Mouse (Mus musculus): ENCODE measurements around the gene Serpina3f.
A peak's percentile ranks its signal among the peaks of the same experiment; 100 is the strongest.
"Not testable (repeated sequence)": the region's sequence is repeated elsewhere in the genome, so short reads cannot be mapped to it uniquely, and the experiment has no call there.

The Serpina3f gene

DNA sequence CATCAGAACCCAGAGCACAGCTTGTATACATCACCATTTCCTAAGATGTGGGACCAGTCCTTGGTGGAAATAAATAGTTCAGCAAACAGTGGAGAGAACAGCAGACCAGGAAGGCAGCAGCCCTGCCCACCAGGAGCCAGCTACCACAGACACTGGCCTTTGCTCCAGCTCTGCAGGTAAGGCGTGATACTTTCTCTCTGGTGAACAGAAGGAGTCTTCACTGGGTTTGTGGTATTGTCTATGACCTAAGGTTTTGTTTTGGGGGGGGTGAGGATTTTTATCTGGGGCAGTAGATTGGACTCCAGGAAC, at the start of gene Serpina3f:
Gene Serpina3f, plus strand, starts transcription at position 100 of the 309 bp plus-strand sequence.
- no peak for DNase-seq

DNA sequence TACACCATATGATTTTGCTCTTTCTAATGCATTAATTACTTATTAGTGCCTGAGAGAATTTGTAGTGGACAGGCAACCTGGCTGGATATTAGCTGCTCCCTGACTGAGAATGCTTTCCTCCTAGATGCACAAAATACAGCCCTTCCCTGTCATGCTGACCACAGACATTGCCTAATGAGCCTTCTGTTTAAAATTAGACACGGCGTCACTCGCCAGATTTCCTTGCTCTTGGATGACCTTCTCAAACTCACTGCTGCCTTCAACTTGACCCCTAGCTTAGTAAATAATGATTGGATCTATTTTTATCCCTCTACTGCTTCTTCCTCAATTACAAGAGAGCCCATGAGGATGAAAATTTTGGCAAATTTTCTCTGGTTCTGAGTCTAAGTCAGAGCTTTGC, 39.6 kb upstream of the Serpina3f start:
- DNase-seq = peak; percentile 16 to 46

DNA sequence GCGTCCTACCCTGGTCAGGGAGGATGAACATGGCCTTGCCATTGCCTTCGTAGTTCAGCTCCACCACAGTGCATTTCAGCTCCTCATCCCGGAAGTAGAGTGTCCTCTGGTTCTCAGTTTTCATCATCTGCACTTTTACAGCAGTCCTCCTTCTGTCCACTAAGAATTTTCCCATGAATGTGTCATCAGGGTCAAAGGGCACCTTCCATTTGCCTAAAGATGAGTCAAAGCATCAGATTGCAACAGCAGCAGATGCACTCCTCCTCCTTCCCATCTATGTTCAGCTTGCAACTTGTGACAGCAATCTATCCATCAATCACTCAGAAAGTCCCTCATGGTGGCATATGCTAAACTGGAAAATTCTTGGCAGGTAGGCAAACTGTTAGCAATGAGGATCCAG, 38.7 kb upstream of the Serpina3f start:
- no peak for DNase-seq

DNA sequence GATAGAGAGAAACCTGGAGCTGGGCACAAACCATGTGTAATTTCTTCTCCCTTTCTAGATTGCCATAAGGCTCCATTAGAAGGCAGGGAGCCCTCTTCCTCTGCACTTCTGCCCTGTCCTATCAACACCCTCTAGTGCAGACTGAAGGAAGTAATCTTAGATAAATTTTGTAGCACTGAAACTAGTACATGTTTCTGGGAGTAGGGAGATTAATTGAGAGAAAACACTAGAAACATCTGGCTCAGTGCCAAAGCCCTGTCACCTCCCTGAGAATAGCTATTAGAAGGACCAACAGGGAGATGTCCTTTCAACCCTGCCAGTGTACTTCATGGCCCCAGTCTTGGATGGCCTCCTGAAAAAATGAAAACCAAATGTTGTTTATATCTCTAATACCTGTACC, 35.8 kb upstream of the Serpina3f start:
- peak; percentile 18 to 28 for DNase-seq

DNA sequence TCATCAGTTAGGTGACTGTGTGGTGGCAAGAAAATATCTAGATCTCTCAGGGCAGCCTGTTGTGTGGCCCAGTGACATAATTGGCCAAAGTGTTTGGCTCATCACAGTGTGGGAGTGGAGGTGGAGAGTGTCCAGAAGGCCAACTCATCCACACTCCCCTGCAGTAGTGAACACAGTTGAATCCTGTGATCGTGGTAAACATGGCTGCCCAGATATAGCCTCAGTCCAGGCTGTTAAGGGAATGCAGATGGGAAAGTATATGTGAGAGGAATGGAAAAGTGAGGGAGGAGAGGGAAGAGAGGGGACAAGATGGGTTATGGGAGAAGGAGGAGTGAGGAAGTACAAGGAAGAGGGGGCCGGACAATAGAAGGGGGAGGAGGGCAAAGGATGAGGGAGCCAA, 35.4 kb upstream of the Serpina3f start:
- no peak for DNase-seq

DNA sequence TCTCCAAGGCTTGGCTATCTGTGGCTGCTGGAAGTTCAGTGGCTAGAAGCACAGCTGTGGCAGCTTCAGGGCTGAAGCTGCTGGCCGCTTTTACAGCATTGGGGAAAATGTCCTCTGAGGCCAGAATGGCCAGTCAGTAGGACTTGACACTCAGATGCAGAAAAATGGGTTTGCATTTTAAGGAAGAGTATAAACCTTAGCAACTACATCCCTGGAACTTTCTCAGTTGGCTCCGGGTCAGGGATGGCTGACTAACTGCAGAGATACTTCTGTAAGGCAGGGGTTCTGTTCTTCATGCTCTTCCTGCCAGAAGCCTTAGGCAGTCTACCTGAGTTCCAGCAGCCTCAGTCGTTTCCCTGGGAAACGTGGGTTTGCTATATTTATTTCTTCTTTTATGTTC, 29.3 kb upstream of the Serpina3f start:
- DNase-seq = no peak

DNA sequence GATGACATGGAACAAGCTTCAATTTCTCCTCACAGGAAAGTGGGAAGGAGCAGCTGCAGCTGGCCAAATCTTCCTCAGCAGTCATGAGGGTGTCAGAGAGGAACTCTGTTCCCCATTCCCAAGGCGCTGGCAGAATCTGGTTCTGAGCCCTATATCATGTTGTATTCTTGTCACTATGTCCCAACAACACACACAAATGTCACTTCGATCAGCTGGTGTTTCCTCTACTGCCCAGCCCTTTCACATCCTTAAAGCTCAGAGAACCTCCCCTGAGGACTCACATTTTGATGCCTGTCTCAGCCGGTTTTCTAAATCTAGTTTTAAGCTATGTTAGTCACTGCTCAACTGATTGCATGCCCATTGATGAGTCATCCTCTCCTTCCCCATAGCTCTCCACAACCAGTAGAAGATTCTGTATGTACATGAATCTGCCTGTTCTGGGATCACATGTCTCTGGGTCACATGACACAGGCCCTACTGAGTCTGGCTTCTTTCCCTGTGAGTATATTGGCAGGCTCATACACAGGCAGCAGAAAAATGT, 28.2 kb upstream of the Serpina3f start:
- DNase-seq = no peak

DNA sequence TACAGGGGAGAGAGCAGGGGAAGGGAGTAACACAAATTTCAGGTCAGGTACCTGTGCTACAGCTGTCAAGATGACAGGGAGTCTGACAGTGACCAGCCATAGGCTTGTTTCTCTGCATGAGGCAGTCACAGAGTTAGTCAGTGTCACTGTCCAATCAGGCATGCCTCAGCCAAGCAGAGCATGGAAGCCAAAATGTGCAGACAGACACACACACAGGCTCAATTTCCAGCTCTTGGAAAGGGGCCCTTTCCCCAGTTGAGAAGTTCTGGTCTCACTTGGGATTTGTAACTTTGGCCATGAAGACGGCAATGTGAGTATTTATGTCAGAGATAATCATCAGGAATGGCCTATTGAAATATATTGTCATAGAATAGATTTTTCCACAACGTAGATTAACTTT, 25.1 kb upstream of the Serpina3f start:
- no peak for DNase-seq

DNA sequence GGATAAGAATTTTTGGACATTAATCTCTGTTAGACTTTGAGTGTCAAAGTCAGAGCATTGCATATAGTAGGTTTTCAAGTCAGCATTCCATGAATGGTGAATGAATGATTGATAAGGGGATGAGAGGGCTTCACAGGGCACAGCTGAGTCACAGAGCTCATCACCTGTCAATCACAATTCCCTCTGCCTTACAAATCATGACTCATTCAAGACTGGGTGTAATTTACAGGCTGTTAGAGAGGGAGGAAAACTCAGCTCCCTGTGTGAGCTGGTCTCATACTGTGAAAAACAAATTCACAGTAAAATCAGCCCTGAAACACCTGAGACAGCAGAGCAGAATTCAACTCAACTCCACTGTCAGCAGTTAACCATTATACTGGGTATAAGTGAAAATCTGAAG, 23.5 kb upstream of the Serpina3f start:
- DNase-seq = no peak

DNA sequence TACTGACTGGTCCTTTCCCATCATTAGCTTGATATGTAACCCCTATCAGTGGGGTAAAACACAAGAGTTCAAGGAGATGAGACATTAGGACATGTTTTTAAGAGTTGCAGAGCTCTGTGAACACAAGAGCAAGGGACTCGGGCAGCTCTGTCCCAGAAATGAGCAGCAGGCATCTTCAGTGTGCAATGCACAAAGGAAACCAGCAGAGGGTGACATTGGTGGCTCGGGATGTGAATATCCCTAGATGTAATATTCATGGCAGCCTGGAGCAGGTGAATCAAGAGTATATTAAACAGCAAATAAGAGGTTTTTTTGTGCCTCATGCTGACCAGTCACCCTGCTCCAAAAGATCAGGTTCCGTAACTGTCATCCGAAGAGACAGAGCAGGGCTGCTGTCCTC, 5.2 kb upstream of the Serpina3f start:
- peak; percentile 23 to 37 for DNase-seq

DNA sequence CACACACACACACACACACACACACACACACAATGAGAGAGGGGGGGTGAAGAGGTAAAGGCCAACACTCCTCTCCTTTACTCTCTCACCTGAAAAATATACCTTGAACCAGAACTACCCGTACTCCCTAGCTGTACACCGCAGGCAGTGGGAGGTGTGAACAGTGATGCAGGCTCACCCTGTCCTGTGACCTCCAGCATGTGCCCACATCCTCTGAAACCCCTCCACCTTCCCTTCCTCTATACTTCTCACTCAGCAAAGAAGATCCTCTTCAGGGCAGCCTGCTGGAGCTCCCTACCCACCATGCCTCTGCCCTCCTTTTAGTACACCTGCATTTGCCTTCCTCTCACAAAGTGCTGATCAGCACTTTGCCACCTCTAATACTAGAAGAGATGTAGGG, 4.5 kb upstream of the Serpina3f start:
- no peak for DNase-seq

GRCm38 (mm10) chr12:104213689-104214444, 477 bp upstream of the Serpina3f start:
- DNase-seq = no peak

DNA sequence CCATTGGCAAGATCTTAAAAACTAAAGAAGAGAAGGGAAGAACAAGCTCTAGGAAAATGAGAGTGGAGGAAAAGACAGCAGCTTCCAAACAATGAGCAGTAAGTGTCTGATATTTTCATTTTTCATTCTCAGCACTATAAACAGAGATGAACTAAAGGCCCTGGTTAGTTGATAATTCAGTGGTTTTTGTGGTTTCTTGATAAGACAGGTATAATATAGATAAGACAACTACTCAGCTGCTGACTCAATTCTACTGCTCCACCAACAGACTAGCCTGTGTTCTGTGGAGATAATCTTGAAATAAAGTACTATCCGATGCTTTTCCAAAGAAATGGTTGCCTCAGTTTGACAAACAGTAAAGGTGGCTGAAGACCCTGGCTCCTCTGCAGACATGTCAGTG, 905 bp downstream of the Serpina3f start:
- no peak for DNase-seq

DNA sequence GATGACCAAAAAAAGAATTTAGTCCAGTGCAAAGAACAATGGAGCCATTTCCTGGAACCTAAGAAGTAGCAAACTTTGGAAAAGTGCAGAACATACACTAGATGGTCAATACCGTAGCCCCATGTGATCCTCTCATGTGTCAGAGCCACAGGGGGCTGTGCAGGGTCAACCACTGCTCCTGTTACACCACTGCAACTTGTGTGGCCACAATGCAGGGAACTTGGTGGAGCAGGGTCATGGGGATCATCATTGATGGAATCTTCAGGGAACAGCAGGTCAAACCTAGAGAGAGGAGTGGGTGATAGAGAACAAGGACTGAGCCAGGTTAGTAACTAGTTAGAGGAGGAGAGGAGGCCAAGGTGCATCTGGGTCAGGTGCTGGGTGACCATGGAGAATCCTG, 7.3 kb downstream of the Serpina3f start:
- no peak for DNase-seq

DNA sequence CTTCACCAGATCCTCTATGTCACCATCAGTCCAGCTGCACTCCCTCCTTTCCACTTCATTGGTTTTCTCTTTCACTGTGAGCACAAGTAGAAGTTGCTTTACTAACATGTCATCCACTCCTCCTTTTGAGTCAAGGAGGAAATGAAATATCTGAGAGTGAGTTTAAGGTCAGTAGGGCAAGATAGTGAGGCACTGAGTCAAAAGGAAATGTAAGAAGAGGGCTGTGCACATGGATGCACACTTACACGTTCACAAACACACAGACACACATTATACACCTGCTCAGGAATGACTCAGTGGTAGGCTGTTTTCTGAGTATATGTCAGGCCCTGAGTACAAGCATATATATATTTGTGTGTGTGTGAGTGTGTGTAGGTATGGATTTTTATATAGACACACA, 9.3 kb downstream of the Serpina3f start:
- DNase-seq = no peak

GRCm38 (mm10) chr12:104224598-104225300, 10.4 kb downstream of the Serpina3f start:
- DNase-seq = no peak

- no peak for DNase-seq
Observed at GRCm38 (mm10) chr12:104230762-104231161, 16.4 kb downstream of the Serpina3f start.

GRCm38 (mm10) chr12:104235915-104236314, 21.6 kb downstream of the Serpina3f start, which contains the start of gene Serpina3g:
Gene Serpina3g, plus strand, starts transcription at chr12:104236245.
- DNase-seq = no peak

- DNase-seq = not testable (repeated sequence)
Observed at GRCm38 (mm10) chr12:104238048-104238447, 23.7 kb downstream of the Serpina3f start.

DNA sequence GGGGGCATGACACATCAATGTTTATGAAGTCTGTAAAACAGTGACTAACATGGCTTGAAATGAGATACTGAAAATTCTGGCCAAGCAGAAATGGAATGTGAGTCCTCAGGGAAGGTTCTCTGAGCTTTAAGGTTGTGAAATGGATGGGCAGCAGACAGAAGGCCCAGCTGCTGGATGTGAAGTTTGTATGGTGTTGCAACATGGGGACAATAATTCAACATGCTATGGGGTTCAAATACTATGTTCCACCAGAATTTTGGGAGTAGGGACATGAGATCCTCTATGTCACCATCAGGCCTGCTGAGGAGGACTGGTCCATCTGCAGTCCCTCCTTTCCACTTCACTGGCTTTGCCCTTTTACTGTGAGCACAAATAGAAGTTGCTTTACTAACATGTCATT, 29.0 kb downstream of the Serpina3f start:
- no peak for DNase-seq

DNA sequence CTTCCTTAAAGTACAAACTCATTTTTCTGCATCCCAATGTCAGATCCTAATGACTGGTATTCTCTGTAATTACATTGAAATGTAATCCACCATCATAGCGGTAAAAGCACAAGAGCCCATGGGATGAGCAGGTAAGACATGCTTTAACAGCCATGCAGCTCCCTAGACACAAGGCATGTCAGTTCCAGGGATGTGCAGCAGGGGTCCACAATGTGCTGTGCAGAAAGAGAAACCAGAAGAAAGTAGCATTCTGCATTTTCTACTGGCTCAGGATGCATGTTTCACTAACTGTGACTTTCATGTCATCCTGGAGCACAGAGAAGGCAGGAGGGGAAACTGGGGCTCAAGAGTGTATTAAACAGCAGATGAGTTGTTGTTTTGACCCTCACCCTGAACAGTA, 30.7 kb downstream of the Serpina3f start:
- DNase-seq = peak; percentile 56 to 60

GRCm38 (mm10) chr12:104245595-104245994, 31.3 kb downstream of the Serpina3f start:
- no peak for DNase-seq

- no peak for DNase-seq
Observed at GRCm38 (mm10) chr12:104247553-104248002, 33.2 kb downstream of the Serpina3f start.

GRCm38 (mm10) chr12:104248231-104248630, 33.9 kb downstream of the Serpina3f start:
- no peak for DNase-seq

Data from kidney, postnatal 4 days (tissue).